Mouse (Mus musculus) kidney, adult 2 months (tissue): Measurements from ENCODE around the gene Pak3.

Experiments
- CTCF ChIP-seq: fragments of 200-500 bp; conservative IDR thresholded peaks from 2 replicates; pipeline ENCODE4 v1.5.1; 2011; ENCODE audit warnings: low read depth, mild to moderate bottlenecking, control low read depth, low read length, moderate library complexity, mixed read lengths; ENCODE audit not compliant: insufficient read depth, insufficient read length
- POLR2A ChIP-seq: fragments of 200-500 bp; IDR thresholded peaks from one replicate; pipeline ENCODE4 v1.6.1; 2011; ENCODE audit warnings: low read depth, low read length, control low read depth

- no peak for TF ChIP-seq CTCF
- TF ChIP-seq POLR2A, result no peak
Observed at GRCm38 (mm10) chrX:143827212-143827611, 308.8 kb downstream of the Pak3 start, which contains the start of gene Capn6.
